In the genomic region with DNA sequence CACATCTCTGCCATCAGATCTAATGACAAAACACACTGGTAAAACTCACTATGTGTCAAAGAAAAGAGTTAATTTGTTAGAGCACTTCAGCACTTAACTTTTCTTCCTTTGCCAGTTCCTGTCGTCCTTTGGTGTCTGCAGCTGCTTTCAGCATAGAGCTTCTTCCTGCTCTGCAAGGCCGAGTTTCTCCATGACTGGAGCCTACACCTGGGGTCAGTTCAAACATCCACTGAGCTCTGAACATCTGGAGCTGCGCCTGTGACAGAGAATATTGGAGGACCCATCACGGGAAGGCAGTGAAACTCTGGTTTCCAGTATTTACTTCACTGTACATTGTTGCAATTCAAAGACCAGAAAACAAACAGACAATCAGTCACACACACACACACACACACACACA, we compare ENCODE assay signal across 29 mouse cellular contexts. TPM values are rescaled to one million over a fixed set of nuclear protein-coding genes. Genes with fewer than 3 reads are reported as not detected.
A peak's percentile ranks its signal among the peaks of the same experiment; 100 is the strongest.
DNase-seq lines count a peak whose midpoint lies in the region; ATAC-seq and TF ChIP-seq lines count a peak whose summit lies in the region.
"Had no signal": no experiment of that assay in that cellular context is flagged by ENCODE, and none has a peak within 500 bp of the region (broad histone marks: within the 10 kb centered on the region; RNA-seq: fewer than 3 reads in every experiment).

No protein-coding gene starts in this region.

- no peaks in the 10 kb centered on the region for H3K27me3 ChIP-seq in liver, embryonic 12.5 days (replicated peaks)
- H3K27me3 ChIP-seq in forebrain, embryonic 15.5 days = no peaks in the 10 kb centered on the region
- no peaks in the 10 kb centered on the region for H3K27me3 ChIP-seq in cerebellum, adult 2 months (ENCODE audit: control insufficient read depth, insufficient read depth, low read length)
- H3K27me3 ChIP-seq: heart, embryonic 15.5 days; lung, embryonic 15.5 days; Patski had no signal

- no peak overlapping the region for H3K4me2 ChIP-seq in liver, embryonic 12.5 days
- no peak overlapping the region for H3K4me2 ChIP-seq in forebrain, embryonic 15.5 days (replicated peaks)
- H3K4me2 ChIP-seq: heart, embryonic 15.5 days; lung, embryonic 15.5 days had no signal

- WGBS in liver, embryonic 12.5 days (ENCODE audit: insufficient replicate concordance) = 46% methylated on average over 4 of the region's 4 CpGs
- 80% methylated on average over 4 of the region's 4 CpGs for WGBS in forebrain, embryonic 15.5 days
- 66% methylated on average over 4 of the region's 4 CpGs for WGBS in cerebellum, adult 2 months

- peaks cover 12% of the 10 kb centered on the region for H3K9me3 ChIP-seq in liver, embryonic 12.5 days (replicated peaks)
- no peaks in the 10 kb centered on the region for H3K9me3 ChIP-seq in forebrain, embryonic 15.5 days
- H3K9me3 ChIP-seq: heart, embryonic 15.5 days; lung, embryonic 15.5 days had no signal

- DNase-seq in A20 (ENCODE audit: low read depth, low spot score) = peak; percentile 85
- DNase-seq in B cell, adult 2 months = peak; percentile 38 to 49
- DNase-seq in thymus, postnatal 0 days (ENCODE audit: low spot score) = peak; percentile 57
- no peak for DNase-seq in layer of hippocampus, adult 9-11 months
- no peak for DNase-seq in cerebellum, adult 2 months
- no peak for DNase-seq in left cerebral cortex, postnatal 25 days (ENCODE audit: low spot score in 2 of 2)
- DNase-seq: adrenal gland, adult 8-10 months; cerebellum, adult 18-20 months; cerebellum, postnatal 36 days; forebrain, postnatal 0 days; gastrocnemius, postnatal 14 days; heart, adult 2 months; kidney, adult 9 months; kidney, postnatal 14 days; lung, postnatal 36 days; right cerebral cortex, postnatal 4 days had no signal

- peaks cover 82% of the 10 kb centered on the region for H3K36me3 ChIP-seq in liver, embryonic 12.5 days
- H3K36me3 ChIP-seq in forebrain, embryonic 15.5 days = peaks cover 43% of the 10 kb centered on the region

- ATAC-seq in liver, embryonic 12.5 days = no peak
- ATAC-seq in forebrain, embryonic 15.5 days (replicated peaks) = no peak
- ATAC-seq: forebrain, postnatal 0 days; hindbrain, postnatal 0 days; intestine, embryonic 16.5 days; midbrain, embryonic 16.5 days; Patski had no signal

- no peak for TF ChIP-seq CTCF in cerebellum, adult 2 months (IDR thresholded peaks at IDR 0.05; ENCODE audit: borderline replicate concordance, insufficient read depth, low read depth, low read length)

- peak overlapping the region; percentile 62 for H3K27ac ChIP-seq in liver, embryonic 12.5 days
- H3K27ac ChIP-seq in forebrain, embryonic 15.5 days (replicated peaks) = no peak overlapping the region
- H3K27ac ChIP-seq in cerebellum, adult 2 months (ENCODE audit: insufficient read depth, low read length) = no peak overlapping the region
- H3K27ac ChIP-seq: heart, adult 2 months; heart, embryonic 15.5 days; hindbrain, postnatal 0 days; liver, embryonic 14.5 days; lung, embryonic 15.5 days had no signal

- no peak overlapping the region for H3K4me3 ChIP-seq in liver, embryonic 12.5 days
- H3K4me3 ChIP-seq in forebrain, embryonic 15.5 days = no peak overlapping the region
- no peak overlapping the region for H3K4me3 ChIP-seq in cerebellum, adult 2 months (replicated peaks; ENCODE audit: insufficient read depth, low read depth, low read length)
- H3K4me3 ChIP-seq: heart, adult 2 months; heart, embryonic 15.5 days; lung, embryonic 15.5 days had no signal

- TF ChIP-seq POLR2A in cerebellum, adult 2 months (IDR thresholded peaks at IDR 0.05; ENCODE audit: borderline replicate concordance, insufficient read depth, low read length) = no peak

- peaks cover 50% of the 10 kb centered on the region for H3K4me1 ChIP-seq in liver, embryonic 12.5 days
- H3K4me1 ChIP-seq in forebrain, embryonic 15.5 days = no peaks in the 10 kb centered on the region
- H3K4me1 ChIP-seq in cerebellum, adult 2 months (ENCODE audit: control insufficient read depth, insufficient read depth, low read length) = peaks cover under 1% of the 10 kb centered on the region; the same call in 1 of the 2 replicates

- intact Hi-C loops in left cerebral cortex, postnatal 25 days (cut with DNase I) = no loop called here

- H3K9ac ChIP-seq in liver, embryonic 12.5 days = peak overlapping the region; percentile 7; the same call in 1 of the 2 replicates
- no peak overlapping the region for H3K9ac ChIP-seq in forebrain, embryonic 15.5 days (replicated peaks)
- H3K9ac ChIP-seq: forebrain, postnatal 0 days; heart, embryonic 15.5 days; liver, embryonic 14.5 days; lung, embryonic 15.5 days had no signal

RNA-seq across cellular contexts. Expression of a gene that starts 7.4 kb away (rescaled TPM):
- 74.8 and 75.0 TPM in 2 replicates for polyA plus RNA-seq in liver, embryonic 12.5 days (2016; fragmentation: Nextera tagmentation; extraction: Ambion mirVana)
- 53.8 and 60.6 TPM in 2 replicates for polyA plus RNA-seq in thymus, postnatal 0 days (2015; fragmentation: Nextera tagmentation; extraction: Ambion mirVana)
- polyA plus RNA-seq in forebrain, embryonic 15.5 days (2015; fragmentation: Nextera tagmentation; extraction: Ambion mirVana) = 51.4 and 54.3 TPM in 2 replicates
- 207 and 224 TPM in 2 replicates for polyA plus RNA-seq in cerebellum, adult 2 months (2012; rRNA removed)
- 100 to 1,000 TPM; 112 to 125 TPM for total RNA-seq in left cerebral cortex, postnatal 25 days (2021)

RNA-seq across cellular contexts. Expression of a gene that starts 7.6 kb away (rescaled TPM):
- polyA plus RNA-seq in liver, embryonic 12.5 days (2016; fragmentation: Nextera tagmentation; extraction: Ambion mirVana) = 7.0 and 7.4 TPM in 2 replicates
- polyA plus RNA-seq in thymus, postnatal 0 days (2015; fragmentation: Nextera tagmentation; extraction: Ambion mirVana) = 14.7 and 14.9 TPM in 2 replicates
- 37.5 and 39.8 TPM in 2 replicates for polyA plus RNA-seq in forebrain, embryonic 15.5 days (2015; fragmentation: Nextera tagmentation; extraction: Ambion mirVana)
- 15.1 and 16.9 TPM in 2 replicates for polyA plus RNA-seq in cerebellum, adult 2 months (2012; rRNA removed)
- total RNA-seq in left cerebral cortex, postnatal 25 days (2021) = 10 to 100 TPM; 18.7 to 19.8 TPM

RNA-seq across cellular contexts. Expression of a gene that starts 49.7 kb away (rescaled TPM):
- polyA plus RNA-seq in liver, embryonic 12.5 days (2016; fragmentation: Nextera tagmentation; extraction: Ambion mirVana) = not detected in 2 replicates
- 0.13 and 0.25 TPM in 2 replicates for polyA plus RNA-seq in thymus, postnatal 0 days (2015; fragmentation: Nextera tagmentation; extraction: Ambion mirVana)
- not detected in 2 replicates for polyA plus RNA-seq in forebrain, embryonic 15.5 days (2015; fragmentation: Nextera tagmentation; extraction: Ambion mirVana)
- not detected in 2 replicates for polyA plus RNA-seq in cerebellum, adult 2 months (2012; rRNA removed)
- not detected for total RNA-seq in left cerebral cortex, postnatal 25 days (2021)
- total RNA-seq: adrenal gland, adult 8-10 months; forebrain, postnatal 0 days; gastrocnemius, postnatal 14 days; heart, adult 2 months; hematopoietic stem cell, adult 5-6 weeks; layer of hippocampus, adult 18-20 months; layer of hippocampus, postnatal 25 days had no signal
- polyA plus RNA-seq: forebrain, postnatal 0 days; heart, adult 2 months; heart, embryonic 15.5 days; intestine, embryonic 16.5 days; liver, embryonic 14.5 days; midbrain, embryonic 16.5 days; neural tube, embryonic 14.5 days had no signal

Comparison
In these comparisons a context has a peak if more than half of its experiments do, and no peak if none do; other contexts are left out.
1. DNase-seq: peak in A20 (single experiment), B cell, adult 2 months (2 of 2) and thymus, postnatal 0 days (single experiment); none in layer of hippocampus, adult 9-11 months (single experiment), cerebellum, adult 2 months (0 of 2) and left cerebral cortex, postnatal 25 days (0 of 2).